Mouse (Mus musculus) lung, adult 2 months (tissue): ENCODE measurements around the gene Ablim1.

Experiments
- CTCF ChIP-seq: fragments of 200-500 bp; IDR thresholded peaks from 2 replicates; pipeline ENCODE4 v1.5.1; 2011; ENCODE audit warnings: mild to moderate bottlenecking, low read length, control low read depth; ENCODE audit not compliant: insufficient read depth
- POLR2A ChIP-seq: fragments of 200-500 bp; IDR thresholded peaks from 2 replicates; pipeline ENCODE4 v1.6.1; 2011; ENCODE audit warnings: low read depth, mild to moderate bottlenecking, control low read depth, low read length, borderline replicate concordance; ENCODE audit errors: extremely low read depth

DNA sequence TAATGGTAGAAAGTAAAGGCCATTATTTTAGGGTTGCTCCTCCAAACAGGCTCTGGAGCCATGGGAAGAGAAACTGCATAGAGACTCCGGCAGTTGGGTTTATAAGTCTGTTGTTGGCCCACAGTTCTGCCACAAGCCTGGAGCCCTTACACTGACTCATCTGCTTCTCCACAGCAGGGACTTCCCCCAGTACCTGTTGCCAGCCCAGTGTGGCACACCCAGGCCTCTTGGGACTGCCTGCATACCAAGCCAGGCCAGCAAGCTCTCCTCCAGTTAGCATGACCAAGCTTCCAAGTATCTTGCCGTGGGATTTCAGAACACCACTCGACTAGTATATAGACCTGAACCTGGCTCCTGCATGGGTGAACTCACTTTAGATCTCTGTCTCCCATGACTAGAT lies 299.9 kb downstream of the Ablim1 start:
- TF ChIP-seq POLR2A (no peak), CTCF (no peak)
